Mouse (Mus musculus) intestine, postnatal 0 days (tissue): ENCODE measurements around the gene Samd4. TPM values are rescaled to one million over a fixed set of nuclear protein-coding genes. Genes with fewer than 3 reads are reported as not detected.

ENCODE experiments used
- ATAC-seq: fragments of 200-750 bp; cut with Nextera tagmentation; 2 replicates; pipeline ENCODE4 v1.8.0; 2017; ENCODE audit warnings: mild to moderate bottlenecking, moderate TSS enrichment, moderate library complexity
- H3K27ac ChIP-seq: fragments of 300-500 bp; sonication (generic); 2 replicates; pipeline ENCODE4 v1.5.1; 2014; ENCODE audit warnings: mild to moderate bottlenecking, low read depth, low read length, moderate library complexity
- H3K27me3 ChIP-seq: fragments of 300-500 bp; sonication (generic); replicated peaks from 2 replicates; pipeline ENCODE4 v1.6.1; 2014; ENCODE audit warnings: low read length, mixed read lengths; ENCODE audit not compliant: control insufficient read depth, insufficient read depth
- H3K36me3 ChIP-seq: fragments of 300-500 bp; sonication (generic); 2 replicates; pipeline ENCODE4 v1.6.1; 2014; ENCODE audit warnings: mild to moderate bottlenecking, moderate library complexity; ENCODE audit not compliant: control insufficient read depth, insufficient read depth
- H3K4me1 ChIP-seq: fragments of 300-500 bp; sonication (generic); replicated peaks from 2 replicates; pipeline ENCODE4 v1.6.1; 2014; ENCODE audit warnings: antibody characterized with exemption, low read length, mixed read lengths; ENCODE audit not compliant: control insufficient read depth, insufficient read depth
- H3K4me2 ChIP-seq: fragments of 300-500 bp; sonication (generic); replicated peaks from 2 replicates; pipeline ENCODE4 v1.6.1; 2014; ENCODE audit warnings: low read depth, mild to moderate bottlenecking, moderate library complexity
- H3K4me3 ChIP-seq: fragments of 300-500 bp; sonication (generic); 2 replicates; pipeline ENCODE4 v1.5.1; 2014; ENCODE audit warnings: low read depth, low read length
- H3K9ac ChIP-seq: fragments of 300-500 bp; sonication (generic); 2 replicates; pipeline ENCODE4 v1.6.1; 2014; ENCODE audit warnings: mild to moderate bottlenecking, low read depth, low read length
- H3K9me3 ChIP-seq: fragments of 300-500 bp; sonication (generic); 2 replicates; pipeline ENCODE4 v1.6.1; 2016; ENCODE audit warnings: mixed run types; ENCODE audit not compliant: control insufficient read depth
- CTCF ChIP-seq: sonication (generic); IDR thresholded peaks from 2 replicates; pipeline ENCODE4 v1.5.1; 2016; ENCODE audit warnings: low read depth, mild to moderate bottlenecking, control low read depth, antibody characterized with exemption, moderate library complexity
- WGBS: fragments of 180-500 bp; shearing (Covaris S2); extraction: QIAGEN DNeasy Blood & Tissue Kit; methylation state at CpG from one replicate; pipeline ENCODE4 v1.1.7; 2014; 5-methylcytosine and 5-hydroxymethylcytosine counted together
- polyA plus RNA-seq: library from polyadenylated mRNA; unstranded; fragments of >200 nt; fragmentation: Nextera tagmentation; extraction: Ambion mirVana; gene quantifications from 2 replicates; pipeline ENCODE4 v1.2.1, GENCODE M21; 2015

Samd4 gene
- polyA plus RNA-seq, 1 experiment from 2014 or later, result 3.1 TPM

- WGBS, result 85% methylated on average over 5 of the region's 5 CpGs
Observed at GRCm38 (mm10) chr14:46897953-46898352, 15.3 kb downstream of the Samd4 start.

GRCm38 (mm10) chr14:46898626-46899025 lies 16.0 kb downstream of the Samd4 start:
- no peaks in the 10 kb centered on the region for H3K36me3 ChIP-seq
- no peaks in the 10 kb centered on the region for H3K27me3 ChIP-seq
- no peaks in the 10 kb centered on the region for H3K9me3 ChIP-seq
- no peak overlapping the region for H3K4me3 ChIP-seq
- no peaks in the 10 kb centered on the region for H3K4me1 ChIP-seq
- ATAC-seq, result no peak
- no peak overlapping the region for H3K27ac ChIP-seq
- TF ChIP-seq CTCF, result no peak
- 75% methylated on average over 3 of the region's 3 CpGs for WGBS
- H3K9ac ChIP-seq, result no peak overlapping the region
- H3K4me2 ChIP-seq, result no peak overlapping the region

More at GRCm38 (mm10) chr14:46897953-46898352, 15.3 kb downstream of the Samd4 start:
- H3K27ac ChIP-seq, result no peak overlapping the region
- no peaks in the 10 kb centered on the region for H3K36me3 ChIP-seq
- no peaks in the 10 kb centered on the region for H3K4me1 ChIP-seq
- H3K9me3 ChIP-seq, result no peaks in the 10 kb centered on the region
- no peak for ATAC-seq
- no peak overlapping the region for H3K4me2 ChIP-seq
- no peak overlapping the region for H3K9ac ChIP-seq
- no peaks in the 10 kb centered on the region for H3K27me3 ChIP-seq
- no peak for TF ChIP-seq CTCF
- H3K4me3 ChIP-seq, result no peak overlapping the region

- Histone ChIP-seq H3K9ac (no peak overlapping the region), H3K27ac (no peak overlapping the region), H3K27me3 (no peaks in the 10 kb centered on the region), H3K4me2 (no peak overlapping the region), H3K9me3 (no peaks in the 10 kb centered on the region), H3K4me1 (no peaks in the 10 kb centered on the region), H3K36me3 (no peaks in the 10 kb centered on the region), H3K4me3 (no peak overlapping the region)
- ATAC-seq, result peak; percentile 31; the same call in 1 of the 2 replicates
- TF ChIP-seq CTCF, result no peak
- 68% methylated on average over 9 of the region's 9 CpGs for WGBS
Observed at GRCm38 (mm10) chr14:46902498-46903087, 19.9 kb downstream of the Samd4 start.

- TF ChIP-seq CTCF, result no peak
- H3K27me3 ChIP-seq, result no peaks in the 10 kb centered on the region
Observed at GRCm38 (mm10) chr14:46904276-46904675, 21.6 kb downstream of the Samd4 start.

GRCm38 (mm10) chr14:46908858-46909257 lies 26.2 kb downstream of the Samd4 start:
- H3K4me1 ChIP-seq, result no peaks in the 10 kb centered on the region
- H3K36me3 ChIP-seq, result no peaks in the 10 kb centered on the region
- TF ChIP-seq CTCF, result no peak
- no peak for ATAC-seq
- no peak overlapping the region for H3K9ac ChIP-seq
- no peaks in the 10 kb centered on the region for H3K27me3 ChIP-seq
- no peak overlapping the region for H3K27ac ChIP-seq
- no peak overlapping the region for H3K4me2 ChIP-seq
- H3K4me3 ChIP-seq, result no peak overlapping the region
- WGBS, result 78% methylated on average over 8 of the region's 8 CpGs
- H3K9me3 ChIP-seq, result no peaks in the 10 kb centered on the region

More at GRCm38 (mm10) chr14:46904276-46904675, 21.6 kb downstream of the Samd4 start:
- ATAC-seq, result no peak
- Histone ChIP-seq H3K9me3 (no peaks in the 10 kb centered on the region), H3K36me3 (no peaks in the 10 kb centered on the region), H3K4me3 (no peak overlapping the region), H3K4me1 (no peaks in the 10 kb centered on the region), H3K27ac (no peak overlapping the region), H3K9ac (no peak overlapping the region), H3K4me2 (no peak overlapping the region)
- 92% methylated on average over 4 of the region's 4 CpGs for WGBS

- H3K27ac ChIP-seq, result no peak overlapping the region
- H3K9ac ChIP-seq, result no peak overlapping the region
- 79% methylated on average over 7 of the region's 7 CpGs for WGBS
- H3K4me1 ChIP-seq, result no peaks in the 10 kb centered on the region
- no peaks in the 10 kb centered on the region for H3K9me3 ChIP-seq
- no peaks in the 10 kb centered on the region for H3K27me3 ChIP-seq
- H3K36me3 ChIP-seq, result no peaks in the 10 kb centered on the region
- TF ChIP-seq CTCF, result no peak
- no peak for ATAC-seq
- H3K4me3 ChIP-seq, result no peak overlapping the region
- no peak overlapping the region for H3K4me2 ChIP-seq
Observed at GRCm38 (mm10) chr14:46912496-46912895, 29.8 kb downstream of the Samd4 start.
